Mouse (Mus musculus) myocyte (in vitro differentiated cells): ENCODE results near the gene Pald1.

ENCODE experiments used
- CEBPB ChIP-seq: IDR thresholded peaks from 2 replicates; pipeline ENCODE4 v1.6.1; 2011; ENCODE audit warnings: mild to moderate bottlenecking, moderate library complexity; ENCODE audit not compliant: poor library complexity, insufficient read depth, severe bottlenecking
- E2F4 ChIP-seq: IDR thresholded peaks from one replicate; pipeline ENCODE4 v1.6.1; 2011; ENCODE audit warnings: mild to moderate bottlenecking, control low read depth, moderate library complexity; ENCODE audit not compliant: insufficient read depth
- MAX ChIP-seq: IDR thresholded peaks from one replicate; pipeline ENCODE4 v1.6.1; 2011; ENCODE audit warnings: low read depth, mild to moderate bottlenecking, control low read depth
- MYOD1 ChIP-seq, 3 experiments: IDR thresholded peaks; one replicate each; pipeline ENCODE4 v1.6.1; 2011; ENCODE audit warnings: control low read depth in 2 of 3, low read depth in 2 of 3, mild to moderate bottlenecking in 2 of 3, moderate library complexity in 1 of 3; ENCODE audit not compliant: insufficient read length in 2 of 3, control insufficient read depth in 1 of 3
- MYOG ChIP-seq, 3 experiments: IDR thresholded peaks; one replicate each; pipeline ENCODE4 v1.6.1; 2011; ENCODE audit warnings: control low read depth in 2 of 3, low read depth in 2 of 3, mild to moderate bottlenecking in 2 of 3; ENCODE audit not compliant: insufficient read length in 2 of 3, control insufficient read depth in 1 of 3, insufficient read depth in 1 of 3
- POLR2A ChIP-seq: IDR thresholded peaks from one replicate; pipeline ENCODE4 v1.6.1; 2011; ENCODE audit warnings: low read depth, mild to moderate bottlenecking, control low read depth, moderate library complexity; ENCODE audit not compliant: insufficient read length
- POLR2AphosphoS2 ChIP-seq: IDR thresholded peaks from one replicate; pipeline ENCODE4 v1.6.1; 2011; ENCODE audit warnings: low read depth, control low read depth; ENCODE audit not compliant: insufficient read length
- REST ChIP-seq: IDR thresholded peaks from one replicate; pipeline ENCODE4 v1.6.1; 2011; ENCODE audit warnings: mild to moderate bottlenecking, control low read depth, moderate library complexity; ENCODE audit not compliant: insufficient read depth, insufficient read length
- SRF ChIP-seq: IDR thresholded peaks from one replicate; pipeline ENCODE4 v1.6.1; 2011; ENCODE audit warnings: low read depth; ENCODE audit not compliant: control insufficient read depth, insufficient read length
- TCF12 ChIP-seq: IDR thresholded peaks from one replicate; pipeline ENCODE4 v1.6.1; 2011; ENCODE audit warnings: mild to moderate bottlenecking, control low read depth; ENCODE audit not compliant: poor library complexity, insufficient read depth, severe bottlenecking
- TCF3 ChIP-seq: IDR thresholded peaks from one replicate; pipeline ENCODE4 v1.6.1; 2011; ENCODE audit warnings: low read depth, control low read depth; ENCODE audit not compliant: insufficient read length
- USF1 ChIP-seq: IDR thresholded peaks from one replicate; pipeline ENCODE4 v1.6.1; 2011; ENCODE audit warnings: low read depth, mild to moderate bottlenecking, control low read depth, moderate library complexity

DNA sequence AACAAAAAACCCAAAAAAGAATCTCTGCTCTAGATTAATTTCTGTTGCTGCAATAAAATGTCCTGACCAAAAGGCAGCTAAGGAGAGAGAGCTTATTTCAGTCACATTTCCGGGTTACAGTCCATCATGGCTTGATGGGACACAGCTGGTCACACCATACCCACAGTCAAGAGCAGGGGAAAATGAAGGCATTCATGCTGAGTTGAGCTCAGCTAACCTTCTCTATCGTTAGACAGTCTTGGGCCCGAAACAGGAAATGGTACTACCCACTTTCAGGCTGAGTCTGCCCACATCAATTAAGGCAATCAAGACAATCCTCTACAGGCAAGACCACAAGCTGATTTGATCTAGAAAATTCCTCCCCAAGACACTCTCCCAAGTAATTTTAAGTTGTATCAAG, 82.3 kb downstream of the Pald1 start:
- TF ChIP-seq POLR2A (no peak), SRF (no peak), TCF12 (no peak), POLR2AphosphoS2 (no peak), MYOD1 (IDR thresholded peaks at IDR 0.05; ENCODE audit: control insufficient read depth in 1 of 3, insufficient read length in 2 of 3, low read depth in 2 of 3) (no peak), MYOG (IDR thresholded peaks at IDR 0.05; ENCODE audit: control insufficient read depth in 1 of 3, insufficient read depth in 1 of 3, insufficient read length in 2 of 3, low read depth in 2 of 3) (no peak), E2F4 (no peak), USF1 (no peak), MAX (no peak), TCF3 (no peak), CEBPB (no peak), REST (no peak)
